Mouse (Mus musculus) hindbrain, postnatal 0 days (tissue): ENCODE data around the gene Slit3. TPM values are rescaled to one million over a fixed set of nuclear protein-coding genes. Genes with fewer than 3 reads are reported as not detected.

Experiments used
- ATAC-seq: fragments of 200-750 bp; cut with Nextera tagmentation; 2 replicates; pipeline ENCODE4 v1.8.0; 2017; ENCODE audit warnings: mild to moderate bottlenecking, moderate TSS enrichment, moderate library complexity
- DNase-seq: peaks from one replicate; pipeline ENCODE4 v3.0.0-alpha.2; 2015; ENCODE audit warnings: low spot score
- H3K27ac ChIP-seq: fragments of 300-500 bp; sonication (generic); 2 replicates; pipeline ENCODE4 v1.5.1; 2014; ENCODE audit warnings: mild to moderate bottlenecking
- H3K27me3 ChIP-seq: fragments of 300-500 bp; sonication (generic); 2 replicates; pipeline ENCODE4 v1.6.1; 2014; ENCODE audit warnings: low read length, mixed read lengths; ENCODE audit not compliant: insufficient read depth
- H3K36me3 ChIP-seq: fragments of 300-500 bp; sonication (generic); 2 replicates; pipeline ENCODE4 v1.6.1; 2014; ENCODE audit warnings: low read length, mixed read lengths; ENCODE audit not compliant: insufficient read depth
- H3K4me1 ChIP-seq: fragments of 300-500 bp; sonication (generic); 2 replicates; pipeline ENCODE4 v1.6.1; 2014; ENCODE audit warnings: antibody characterized with exemption, low read length, mixed read lengths; ENCODE audit not compliant: insufficient read depth
- H3K4me2 ChIP-seq: fragments of 300-500 bp; sonication (generic); 2 replicates; pipeline ENCODE4 v1.6.1; 2014; ENCODE audit warnings: low read depth, mild to moderate bottlenecking, low read length, moderate library complexity, mixed read lengths
- H3K4me3 ChIP-seq: fragments of 300-500 bp; sonication (generic); 2 replicates; pipeline ENCODE4 v1.5.1; 2014; ENCODE audit warnings: low read length
- H3K9ac ChIP-seq: fragments of 300-500 bp; sonication (generic); replicated peaks from 2 replicates; pipeline ENCODE4 v1.6.1; 2014; ENCODE audit warnings: mild to moderate bottlenecking, low read length, moderate library complexity, mixed read lengths
- H3K9me3 ChIP-seq: fragments of 300-500 bp; sonication (generic); 2 replicates; pipeline ENCODE4 v1.6.1; 2016; ENCODE audit warnings: low read length, mixed read lengths
- CTCF ChIP-seq: IDR thresholded peaks from 2 replicates; pipeline ENCODE4 v1.5.1; 2016; ENCODE audit warnings: antibody characterized with exemption, control low read depth, low read depth
- WGBS: fragments of 180-500 bp; shearing (Covaris S2); extraction: QIAGEN DNeasy Blood & Tissue Kit; methylation state at CpG from one replicate; pipeline ENCODE4 v1.1.7; 2014; 5-methylcytosine and 5-hydroxymethylcytosine counted together
- polyA plus RNA-seq: library from polyadenylated mRNA; unstranded; fragments of >200 nt; fragmentation: Nextera tagmentation; extraction: Ambion mirVana; gene quantifications from 2 replicates; pipeline ENCODE4 v1.2.1, GENCODE M21; 2015
- total RNA-seq: library from RNA; depleted of rRNA; stranded (reverse); fragments of >200 nt; gene quantifications from 2 replicates; pipeline ENCODE4 v1.2.3, GENCODE M21; 2014

The Slit3 gene
- total and polyA plus RNA-seq, 2 experiments from 2014 or later = 4.9 to 13.4 TPM

DNA sequence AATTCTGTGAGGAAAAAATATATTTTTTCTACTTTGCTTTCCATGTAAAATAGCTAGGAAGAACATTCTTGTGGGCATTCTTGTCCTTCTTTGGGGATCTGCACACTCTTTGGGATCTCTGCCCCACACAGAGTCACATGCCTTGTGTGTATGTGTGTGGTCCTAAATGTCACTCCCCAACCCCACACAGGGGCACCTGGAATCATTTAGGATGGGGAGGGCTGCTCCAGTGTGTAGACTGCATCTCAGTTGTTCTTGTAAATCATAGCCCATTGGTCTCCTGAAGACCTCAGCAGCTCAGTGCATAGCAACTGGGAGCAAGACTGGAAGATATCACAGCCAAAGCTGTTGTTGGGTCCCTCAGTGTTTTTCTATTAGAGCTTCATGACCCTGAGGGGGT lies 534.8 kb downstream of the Slit3 start:
- H3K4me1 ChIP-seq = no peaks in the 10 kb centered on the region
- DNase-seq = no peak
- H3K9me3 ChIP-seq = no peaks in the 10 kb centered on the region
- TF ChIP-seq CTCF = no peak
- H3K27me3 ChIP-seq = no peaks in the 10 kb centered on the region
- H3K4me3 ChIP-seq = no peak overlapping the region
- no peak overlapping the region for H3K9ac ChIP-seq
- ATAC-seq = no peak
- no peak overlapping the region for H3K27ac ChIP-seq
- no peak overlapping the region for H3K4me2 ChIP-seq
- no peaks in the 10 kb centered on the region for H3K36me3 ChIP-seq

DNA sequence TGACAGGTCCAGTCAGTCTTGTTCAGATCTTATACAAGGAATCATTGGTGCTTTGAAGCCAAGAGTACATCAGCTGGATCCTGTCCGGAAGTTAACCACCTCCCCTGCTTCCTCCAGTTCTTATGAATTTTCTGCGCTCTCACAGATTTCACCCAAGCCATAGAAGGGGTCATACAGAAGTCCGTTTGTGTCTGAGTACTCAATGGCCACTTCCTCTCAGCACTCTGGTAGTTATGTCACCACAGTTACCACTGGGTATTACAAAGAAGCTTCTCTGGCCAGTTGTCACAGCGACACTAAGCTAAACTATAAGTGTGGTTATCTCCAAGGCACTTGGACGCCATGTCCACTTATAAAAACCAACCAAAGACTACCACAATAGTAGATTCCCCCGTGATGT lies 536.6 kb downstream of the Slit3 start:
- no peak overlapping the region for H3K9ac ChIP-seq
- no peaks in the 10 kb centered on the region for H3K9me3 ChIP-seq
- no peak overlapping the region for H3K4me3 ChIP-seq
- no peak for DNase-seq
- H3K4me1 ChIP-seq = no peaks in the 10 kb centered on the region
- ATAC-seq = no peak
- H3K27ac ChIP-seq = no peak overlapping the region
- no peak for TF ChIP-seq CTCF
- no peaks in the 10 kb centered on the region for H3K27me3 ChIP-seq
- WGBS = 74% methylated on average over 6 of the region's 6 CpGs
- no peaks in the 10 kb centered on the region for H3K36me3 ChIP-seq
- H3K4me2 ChIP-seq = no peak overlapping the region

DNA sequence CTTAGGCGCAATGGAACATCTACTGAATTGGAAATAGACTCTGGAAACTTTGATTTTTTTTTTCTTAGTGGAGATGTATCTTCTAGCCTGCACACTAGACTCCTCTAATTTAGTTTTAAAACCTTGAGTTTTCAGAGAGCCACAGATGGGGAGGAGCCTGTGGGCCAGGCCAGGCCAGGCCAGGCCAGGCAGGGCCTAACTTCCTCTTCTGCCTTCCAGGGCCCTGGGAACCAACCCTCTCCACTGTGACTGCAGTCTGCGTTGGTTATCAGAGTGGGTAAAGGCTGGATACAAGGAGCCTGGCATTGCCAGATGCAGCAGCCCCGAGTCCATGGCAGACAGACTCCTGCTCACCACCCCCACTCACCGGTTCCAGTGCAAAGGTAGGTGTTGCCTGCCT lies 539.9 kb downstream of the Slit3 start:
- no peaks in the 10 kb centered on the region for H3K27me3 ChIP-seq
- H3K4me2 ChIP-seq = no peak overlapping the region
- no peak for TF ChIP-seq CTCF
- H3K27ac ChIP-seq = no peak overlapping the region
- DNase-seq (no peak), ATAC-seq (no peak)
- H3K36me3 ChIP-seq = no peaks in the 10 kb centered on the region
- H3K4me3 ChIP-seq = no peak overlapping the region
- H3K9ac ChIP-seq = no peak overlapping the region
- no peaks in the 10 kb centered on the region for H3K9me3 ChIP-seq
- WGBS = 87% methylated on average over 4 of the region's 4 CpGs
- H3K4me1 ChIP-seq = no peaks in the 10 kb centered on the region

DNA sequence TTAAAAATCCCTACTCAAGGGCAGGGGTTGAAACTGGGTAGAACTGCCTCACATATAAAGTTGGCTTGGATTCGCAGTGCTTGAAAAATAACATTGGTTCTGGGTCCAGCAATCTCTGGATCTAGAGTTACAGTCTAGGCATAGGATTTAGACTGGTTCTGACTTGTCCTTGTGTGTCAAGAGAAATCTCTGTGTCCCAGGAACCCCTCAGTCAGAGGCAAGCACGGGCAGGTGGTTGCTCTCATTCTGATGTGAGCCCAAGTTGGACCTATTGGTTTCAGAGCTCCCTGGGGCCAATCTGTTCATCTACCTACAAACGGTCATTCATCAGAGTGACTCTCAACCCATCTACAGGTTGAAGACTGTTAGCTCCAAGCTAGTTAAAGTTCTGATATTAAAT lies 541.9 kb downstream of the Slit3 start:
- Histone ChIP-seq H3K4me1 (no peaks in the 10 kb centered on the region), H3K9ac (no peak overlapping the region), H3K4me3 (no peak overlapping the region), H3K36me3 (no peaks in the 10 kb centered on the region), H3K4me2 (no peak overlapping the region), H3K9me3 (no peaks in the 10 kb centered on the region), H3K27ac (no peak overlapping the region), H3K27me3 (no peaks in the 10 kb centered on the region)
- WGBS = 90% methylated on average over 3 of the region's 3 CpGs
- TF ChIP-seq CTCF = no peak
- ATAC-seq = no peak
- no peak for DNase-seq

DNA sequence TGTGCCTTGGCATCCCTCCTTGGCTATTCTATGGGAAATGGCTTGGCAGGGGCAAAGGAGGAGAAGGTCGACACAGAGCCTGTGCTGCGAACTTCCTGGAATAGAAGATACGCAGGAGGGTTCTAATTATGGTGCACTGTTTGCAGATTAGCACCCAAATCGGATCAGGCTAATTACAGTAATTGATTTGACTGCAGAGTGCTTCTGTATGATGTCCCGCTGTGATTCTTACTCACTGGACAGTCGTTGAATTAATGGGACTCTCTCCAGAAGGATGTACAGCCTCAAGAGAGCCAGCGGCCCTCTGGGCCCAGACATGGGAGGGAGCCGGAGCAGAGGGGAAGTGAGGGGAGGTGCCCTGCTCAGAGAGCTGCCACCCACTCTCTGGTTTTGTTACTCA lies 542.6 kb downstream of the Slit3 start:
- ATAC-seq (no peak), DNase-seq (peak; percentile 63)

DNA sequence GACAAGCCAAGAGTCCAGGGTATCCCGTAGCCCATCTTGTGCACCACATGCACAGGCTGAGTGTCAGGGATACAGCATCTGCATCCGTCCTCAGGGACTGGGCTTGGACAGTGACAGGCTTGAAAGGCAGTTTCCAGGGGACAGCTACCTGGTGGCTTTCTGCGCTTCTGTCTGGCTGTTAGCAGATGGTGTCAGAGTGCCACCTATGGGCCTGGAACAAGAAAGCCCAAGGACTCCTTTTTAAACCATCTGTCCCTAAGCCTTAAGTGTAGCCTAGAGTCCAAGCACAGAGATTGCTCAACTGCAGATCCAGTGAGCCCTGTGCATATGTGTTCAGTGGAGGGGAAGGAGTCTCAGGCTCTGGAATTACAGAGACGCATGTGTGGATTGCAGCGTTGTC lies 544.0 kb downstream of the Slit3 start:
- Histone ChIP-seq H3K4me2 (no peak overlapping the region), H3K4me1 (peaks cover 6% of the 10 kb centered on the region; the same call in 1 of the 2 replicates), H3K27ac (no peak overlapping the region), H3K4me3 (no peak overlapping the region), H3K9me3 (no peaks in the 10 kb centered on the region), H3K9ac (no peak overlapping the region), H3K36me3 (no peaks in the 10 kb centered on the region), H3K27me3 (no peaks in the 10 kb centered on the region)
- TF ChIP-seq CTCF = peak; percentile 93
- ATAC-seq = peak; percentile 52
- DNase-seq = peak; percentile 85
- WGBS = 42% methylated on average over 5 of the region's 5 CpGs

More for the DNA sequence above, 542.6 kb downstream of the Slit3 start:
- no peak for TF ChIP-seq CTCF
- WGBS = 32% methylated on average over 8 of the region's 8 CpGs
- Histone ChIP-seq H3K36me3 (no peaks in the 10 kb centered on the region), H3K9me3 (no peaks in the 10 kb centered on the region), H3K4me1 (0 out of 2 replicates have a peak, but pooled peaks cover 1% of the 10 kb centered on the region), H3K9ac (no peak overlapping the region), H3K27me3 (no peaks in the 10 kb centered on the region), H3K27ac (no peak overlapping the region), H3K4me3 (no peak overlapping the region), H3K4me2 (no peak overlapping the region)

DNA sequence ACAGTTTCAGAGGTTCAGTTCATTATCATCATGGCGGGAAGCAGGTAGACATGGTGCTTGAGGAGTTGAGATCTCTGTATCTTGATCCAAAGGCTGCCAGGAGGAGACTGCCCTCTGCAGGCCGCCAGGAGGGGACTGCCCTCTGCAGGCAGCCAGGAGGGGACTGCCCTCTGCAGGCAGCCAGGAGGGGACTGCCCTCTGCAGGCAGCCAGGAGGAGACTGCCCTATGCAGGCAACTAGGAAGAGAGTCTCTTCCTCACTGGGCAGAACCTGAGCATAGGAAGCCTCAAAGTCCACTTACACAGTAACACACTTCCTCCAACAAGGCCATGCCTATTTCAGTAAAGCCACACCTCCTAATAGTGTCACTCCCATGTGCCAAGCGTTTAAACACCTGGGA lies 546.4 kb downstream of the Slit3 start:
- Histone ChIP-seq H3K27ac (no peak overlapping the region), H3K27me3 (no peaks in the 10 kb centered on the region), H3K4me3 (no peak overlapping the region), H3K4me1 (peaks cover 11% of the 10 kb centered on the region; the same call in 1 of the 2 replicates), H3K4me2 (no peak overlapping the region), H3K36me3 (no peaks in the 10 kb centered on the region), H3K9ac (no peak overlapping the region), H3K9me3 (no peaks in the 10 kb centered on the region)
- TF ChIP-seq CTCF = peak; percentile 79
- ATAC-seq (no peak), DNase-seq (no peak)
- 46% methylated on average over 3 of the region's 3 CpGs for WGBS
